Comparison of ENCODE assay signal across 24 mouse cellular contexts in the genomic region with DNA sequence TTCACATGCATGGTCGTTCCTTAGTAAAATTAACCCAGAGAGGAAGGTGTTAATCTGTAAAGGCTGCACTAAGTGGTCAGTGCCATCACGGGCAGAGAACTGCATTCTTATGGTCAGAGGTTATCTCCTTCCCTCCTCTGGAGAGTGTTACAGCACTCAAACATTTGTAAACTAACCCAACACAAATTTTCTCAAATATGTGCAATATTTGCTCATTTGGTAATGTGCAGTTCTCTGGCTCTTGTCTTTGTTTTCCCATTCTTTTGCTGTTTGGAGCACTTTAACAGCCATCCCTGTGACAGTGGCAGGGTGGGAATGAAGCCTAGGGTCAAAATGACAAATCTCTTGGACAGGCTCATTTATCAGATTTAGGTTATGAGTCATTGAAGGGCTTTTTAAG.
DNase-seq lines count a peak whose midpoint lies in the region; ATAC-seq and TF ChIP-seq lines count a peak whose summit lies in the region.
"Had no signal": no experiment of that assay in that cellular context is flagged by ENCODE, and none has a peak within 500 bp of the region (broad histone marks: within the 10 kb centered on the region; RNA-seq: fewer than 3 reads in every experiment).

No protein-coding gene starts in this region.

- ATAC-seq in heart, embryonic 11.5 days (replicated peaks; ENCODE audit: insufficient number of reproducible peaks, low FRiP score, low TSS enrichment), result no peak
- ATAC-seq in kidney, embryonic 16.5 days (ENCODE audit: low FRiP score, low TSS enrichment), result no peak; the same call in 1 of the 2 replicates
- ATAC-seq in lung, embryonic 14.5 days (ENCODE audit: insufficient read depth), result peak; percentile 78; the same call in 1 of the 2 replicates
- ATAC-seq: activated CD4-positive, CD25-positive, alpha-beta regulatory T cell, adult 4 months; forebrain, embryonic 15.5 days; inflammation-experienced regulatory T-cells, adult 6 months; midbrain, embryonic 15.5 days had no signal

- H3K4me2 ChIP-seq in heart, embryonic 11.5 days, result no peak overlapping the region
- H3K4me2 ChIP-seq in kidney, embryonic 16.5 days (replicated peaks; ENCODE audit: low read depth, low read length), result no peak overlapping the region
- no peak overlapping the region for H3K4me2 ChIP-seq in lung, embryonic 14.5 days
- H3K4me2 ChIP-seq: forebrain, embryonic 15.5 days; hindbrain, embryonic 14.5 days; midbrain, embryonic 15.5 days; neural tube, embryonic 12.5 days had no signal

- TF ChIP-seq POLR2A in kidney, adult 2 months (IDR thresholded peaks at IDR 0.05; ENCODE audit: low read depth, low read length), result no peak

- no peak for TF ChIP-seq CTCF in kidney, adult 2 months (conservative IDR thresholded peaks at IDR 0.05; ENCODE audit: insufficient read depth, insufficient read length, low read depth, low read length)
- TF ChIP-seq CTCF in lung, embryonic 14.5 days (IDR thresholded peaks at IDR 0.05; ENCODE audit: low read depth), result no peak

- no peak overlapping the region for H3K9ac ChIP-seq in heart, embryonic 11.5 days (ENCODE audit: low read depth, low read length)
- no peak overlapping the region for H3K9ac ChIP-seq in kidney, embryonic 16.5 days (replicated peaks; ENCODE audit: low read length)
- no peak overlapping the region for H3K9ac ChIP-seq in lung, embryonic 14.5 days
- H3K9ac ChIP-seq: forebrain, embryonic 15.5 days; hindbrain, embryonic 14.5 days; midbrain, embryonic 15.5 days; neural tube, embryonic 12.5 days had no signal

- H3K27me3 ChIP-seq in heart, embryonic 11.5 days (ENCODE audit: control insufficient read depth, insufficient read depth, low read length), result no peaks in the 10 kb centered on the region
- no peaks in the 10 kb centered on the region for H3K27me3 ChIP-seq in kidney, adult 2 months (replicated peaks; ENCODE audit: control insufficient read depth, insufficient read depth, low read length)
- no peaks in the 10 kb centered on the region for H3K27me3 ChIP-seq in kidney, embryonic 16.5 days (ENCODE audit: insufficient read depth, low read length)
- H3K27me3 ChIP-seq in lung, embryonic 14.5 days (ENCODE audit: insufficient read depth, low read length), result no peaks in the 10 kb centered on the region
- H3K27me3 ChIP-seq: forebrain, embryonic 15.5 days; megakaryocyte, embryonic 14.5 days; midbrain, embryonic 15.5 days; neural tube, embryonic 12.5 days had no signal

- no peaks in the 10 kb centered on the region for H3K9me3 ChIP-seq in heart, embryonic 11.5 days (replicated peaks; ENCODE audit: control insufficient read depth, low read length)
- peaks cover 3% of the 10 kb centered on the region; the same call in 1 of the 2 replicates for H3K9me3 ChIP-seq in kidney, embryonic 16.5 days (ENCODE audit: low read length)
- H3K9me3 ChIP-seq in lung, embryonic 14.5 days (ENCODE audit: low read depth, low read length), result no peaks in the 10 kb centered on the region; the same call in 1 of the 2 replicates
- H3K9me3 ChIP-seq: forebrain, embryonic 15.5 days; midbrain, embryonic 15.5 days; neural tube, embryonic 12.5 days had no signal

- WGBS in heart, embryonic 11.5 days (ENCODE audit: insufficient replicate concordance), result 16% methylated on average over 2 of the region's 2 CpGs
- 40% methylated on average over 2 of the region's 2 CpGs for WGBS in kidney, adult 2 months
- 38% methylated on average over 2 of the region's 2 CpGs for WGBS in kidney, embryonic 16.5 days
- WGBS in lung, embryonic 14.5 days, result 6% methylated on average over 2 of the region's 2 CpGs

- DNase-seq in heart, adult 11 months, result peak; percentile 33
- peak; percentile 59 for DNase-seq in kidney, adult 2 months
- peak; percentile 58 for DNase-seq in lung, embryonic 14.5 days
- no peak for DNase-seq in lung, adult 18-20 months
- DNase-seq in lung, postnatal 36 days, result peak; percentile 25
- no peak for DNase-seq in frontal cortex, postnatal 25 days (ENCODE audit: low spot score in 2 of 2)
- DNase-seq: adrenal gland, adult 8-10 months; cerebellum, adult 11-12 months; cerebellum, postnatal 10 days; gastrocnemius, postnatal 14 days; heart, postnatal 14 days; right cerebral cortex, postnatal 14 days; spleen, adult 18-20 months had no signal

- H3K4me3 ChIP-seq in heart, embryonic 11.5 days (ENCODE audit: low read depth, low read length), result no peak overlapping the region
- H3K4me3 ChIP-seq in kidney, adult 2 months (ENCODE audit: insufficient read depth, low read depth, low read length), result no peak overlapping the region
- no peak overlapping the region for H3K4me3 ChIP-seq in kidney, embryonic 16.5 days (ENCODE audit: low read length)
- no peak overlapping the region for H3K4me3 ChIP-seq in lung, embryonic 14.5 days (ENCODE audit: low read depth, low read length)
- H3K4me3 ChIP-seq: embryonic facial prominence, embryonic 10.5 days; forebrain, embryonic 15.5 days; heart, adult 2 months; megakaryocyte, embryonic 14.5 days; midbrain, embryonic 15.5 days; neural tube, embryonic 12.5 days had no signal

- H3K4me1 ChIP-seq in heart, embryonic 11.5 days (ENCODE audit: control insufficient read depth, insufficient read depth, low read length), result 0 out of 2 replicates have a peak, but pooled peaks cover 2% of the 10 kb centered on the region
- H3K4me1 ChIP-seq in kidney, adult 2 months (ENCODE audit: control insufficient read depth, insufficient read depth, low read length), result no peaks in the 10 kb centered on the region
- no peaks in the 10 kb centered on the region for H3K4me1 ChIP-seq in kidney, embryonic 16.5 days (ENCODE audit: insufficient read depth, low read length)
- H3K4me1 ChIP-seq in lung, embryonic 14.5 days (ENCODE audit: insufficient read depth), result 0 out of 2 replicates have a peak, but pooled peaks cover 3% of the 10 kb centered on the region
- H3K4me1 ChIP-seq: embryonic facial prominence, embryonic 10.5 days; forebrain, embryonic 15.5 days; megakaryocyte, embryonic 14.5 days; neural tube, embryonic 12.5 days had no signal

- no peak overlapping the region for H3K27ac ChIP-seq in heart, embryonic 11.5 days (ENCODE audit: low read depth, low read length)
- no peak overlapping the region for H3K27ac ChIP-seq in kidney, adult 2 months (ENCODE audit: insufficient read depth, low read depth, low read length)
- H3K27ac ChIP-seq in kidney, embryonic 16.5 days (ENCODE audit: low read length), result no peak overlapping the region
- no peak overlapping the region for H3K27ac ChIP-seq in lung, embryonic 14.5 days (ENCODE audit: low read depth)
- H3K27ac ChIP-seq: embryonic facial prominence, embryonic 10.5 days; forebrain, embryonic 15.5 days; heart, adult 2 months; hindbrain, embryonic 14.5 days; midbrain, embryonic 15.5 days; neural tube, embryonic 12.5 days had no signal

- no peaks in the 10 kb centered on the region for H3K36me3 ChIP-seq in heart, embryonic 11.5 days (ENCODE audit: control insufficient read depth, insufficient read depth, low read length)
- no peaks in the 10 kb centered on the region for H3K36me3 ChIP-seq in kidney, adult 2 months (ENCODE audit: control insufficient read depth, insufficient read depth, low read length)
- H3K36me3 ChIP-seq in kidney, embryonic 16.5 days (ENCODE audit: insufficient read depth, low read length), result no peaks in the 10 kb centered on the region
- H3K36me3 ChIP-seq in lung, embryonic 14.5 days (ENCODE audit: insufficient read depth), result no peaks in the 10 kb centered on the region
- H3K36me3 ChIP-seq: embryonic facial prominence, embryonic 10.5 days; forebrain, embryonic 15.5 days; midbrain, embryonic 15.5 days; neural tube, embryonic 12.5 days had no signal

Comparison
In these comparisons a context has a peak if more than half of its experiments do, and no peak if none do; other contexts are left out.
1. DNase-seq: peak in heart, adult 11 months (single experiment), kidney, adult 2 months (single experiment), lung, embryonic 14.5 days (single experiment) and lung, postnatal 36 days (single experiment); none in lung, adult 18-20 months (0 of 2) and frontal cortex, postnatal 25 days (0 of 2).